Mouse (Mus musculus) E14TG2a.4 (cell line): ENCODE results near the gene Pp2d1.
A peak's percentile ranks its signal among the peaks of the same experiment; 100 is the strongest.
"Not testable (repeated sequence)": the region's sequence is repeated elsewhere in the genome, so short reads cannot be mapped to it uniquely, and the experiment has no call there.

ENCODE experiments used
- H3K27me3 ChIP-seq: 2 replicates; pipeline ENCODE4 v1.6.1; 2014; ENCODE audit warnings: low read length, control low read depth; ENCODE audit not compliant: insufficient read depth
- H3K36me3 ChIP-seq: 2 replicates; pipeline ENCODE4 v1.6.1; 2014; ENCODE audit warnings: low read length, control low read depth; ENCODE audit not compliant: insufficient read depth
- H3K4me1 ChIP-seq: replicated peaks from 2 replicates; pipeline ENCODE4 v1.6.1; 2014; ENCODE audit warnings: low read depth, low read length, control low read depth
- H3K4me3 ChIP-seq: replicated peaks from 2 replicates; pipeline ENCODE4 v1.5.1; 2014; ENCODE audit warnings: mild to moderate bottlenecking, low read length
- H3K9me3 ChIP-seq: 2 replicates; pipeline ENCODE4 v1.6.1; 2014; ENCODE audit warnings: low read length, control low read depth
- CTCF ChIP-seq: conservative IDR thresholded peaks from 2 replicates; pipeline ENCODE4 v1.5.1; 2014; ENCODE audit warnings: low read length
- NANOG ChIP-seq: IDR thresholded peaks from 2 replicates; pipeline ENCODE4 v1.6.1; 2014; ENCODE audit warnings: borderline replicate concordance, low read length, mixed read lengths
- POU5F1 ChIP-seq: IDR thresholded peaks from 2 replicates; pipeline ENCODE4 v1.6.1; 2014; ENCODE audit warnings: low read length, borderline replicate concordance

Pp2d1 gene

DNA sequence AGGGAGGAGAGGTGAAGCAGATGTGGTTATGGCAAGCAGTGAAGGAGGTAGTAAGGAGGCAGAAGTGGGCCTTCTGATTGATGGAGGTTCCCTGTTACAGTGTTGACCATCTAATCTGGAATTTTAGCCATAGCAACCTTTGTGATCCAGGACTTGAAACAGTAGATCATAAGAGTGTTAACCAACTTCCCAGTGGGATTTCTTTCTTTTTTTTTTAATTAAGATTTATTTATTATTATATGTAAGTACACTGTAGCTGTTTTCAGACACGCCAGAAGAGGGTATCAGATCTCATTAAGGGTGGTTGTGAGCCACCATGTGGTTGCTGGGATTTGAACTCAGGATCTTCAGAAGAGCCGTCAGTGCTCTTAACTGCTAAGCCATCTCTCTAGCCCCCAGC is at the start of gene Pp2d1:
Gene Pp2d1 (minus strand): TSS at position 101 of the 400 bp plus-strand sequence.
- H3K27me3 ChIP-seq, H3K36me3 ChIP-seq, H3K4me3 ChIP-seq, H3K9me3 ChIP-seq, H3K4me1 ChIP-seq: not testable (repeated sequence)

DNA sequence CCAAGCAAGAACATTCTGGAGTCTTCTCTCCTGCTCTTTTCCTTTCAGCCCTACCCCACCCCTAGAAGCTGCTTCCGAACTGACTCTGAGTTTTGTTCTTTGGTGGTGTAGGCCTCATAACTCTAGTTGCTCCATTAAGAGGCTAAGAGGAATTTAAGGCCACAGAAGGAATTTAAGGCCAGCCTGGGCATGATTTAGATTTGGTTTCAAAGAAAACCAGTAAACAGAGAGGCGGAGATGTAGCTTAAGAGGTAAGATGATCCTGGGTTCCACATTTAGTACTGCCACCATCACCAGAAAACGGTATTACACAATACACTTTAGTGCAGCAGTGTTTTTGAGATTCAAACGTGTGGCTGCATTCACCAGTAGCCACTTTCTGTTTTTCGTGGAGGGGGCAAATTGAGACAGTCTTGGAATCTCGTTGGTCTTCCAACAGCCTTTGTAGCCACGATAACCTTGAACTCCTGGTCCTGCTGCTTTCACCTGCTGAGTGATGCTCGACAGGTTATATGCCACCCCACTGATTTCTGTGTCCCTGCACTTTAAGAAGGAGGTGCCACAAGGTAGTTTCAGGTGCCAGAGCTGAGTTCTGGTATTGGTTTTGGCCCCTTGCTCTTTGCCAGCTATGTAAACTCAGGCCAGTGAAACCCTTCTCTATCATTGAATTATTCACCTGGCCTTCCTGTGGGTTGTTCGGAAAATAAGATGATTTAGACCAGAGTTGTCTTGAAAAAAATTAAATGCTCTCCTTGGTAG is 49.0 kb upstream of the Pp2d1 start:
- H3K27me3 ChIP-seq, result no peaks in the 10 kb centered on the region
- peaks cover 77% of the 10 kb centered on the region for H3K4me1 ChIP-seq
- no peaks in the 10 kb centered on the region for H3K9me3 ChIP-seq
- H3K36me3 ChIP-seq, result peaks cover 42% of the 10 kb centered on the region
- no peak for TF ChIP-seq NANOG
- peak overlapping the region; percentile 17; the same call in 1 of the 2 replicates for H3K4me3 ChIP-seq

DNA sequence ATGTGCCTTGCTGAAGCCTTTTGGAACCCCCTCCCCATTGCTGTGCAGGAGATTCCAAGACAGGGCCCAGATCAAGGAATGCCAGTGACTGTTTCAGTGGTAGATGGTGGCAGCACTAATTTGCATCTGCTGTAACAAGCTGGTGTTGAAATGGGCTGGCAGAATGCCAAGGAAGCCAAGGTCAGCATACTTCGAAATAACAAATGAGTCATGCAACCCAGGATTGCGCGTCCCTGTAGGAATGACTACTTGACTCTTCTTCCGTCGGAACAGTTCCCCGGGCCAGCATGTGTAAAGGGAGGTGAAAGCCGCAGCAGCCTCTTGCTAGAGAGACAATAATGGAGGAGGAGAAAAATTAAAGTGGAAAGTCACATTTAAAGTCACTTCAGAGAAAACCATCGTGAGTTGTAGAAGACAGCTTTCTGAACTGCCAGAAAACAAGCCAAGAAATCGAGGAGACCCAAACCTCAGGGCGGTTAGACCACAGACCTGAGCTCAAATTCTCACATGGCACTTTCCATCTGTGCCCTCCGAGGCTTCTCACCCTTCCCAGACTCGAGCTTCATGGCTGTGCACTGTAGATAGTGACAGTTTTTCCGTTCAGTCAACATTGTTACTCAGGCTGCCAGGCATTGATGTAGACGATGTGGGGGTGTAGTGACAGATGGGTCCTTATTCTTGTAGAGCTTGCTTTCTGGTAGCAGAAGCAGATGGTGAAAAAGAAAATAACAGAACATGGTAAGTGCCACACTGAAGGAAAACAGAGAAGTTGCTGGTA is 48.0 kb upstream of the Pp2d1 start:
- TF ChIP-seq NANOG (no peak), CTCF (no peak), POU5F1 (no peak)
- Histone ChIP-seq H3K27me3 (no peaks in the 10 kb centered on the region), H3K9me3 (no peaks in the 10 kb centered on the region), H3K4me1 (peaks cover 84% of the 10 kb centered on the region), H3K4me3 (peak overlapping the region; percentile 17; the same call in 1 of the 2 replicates), H3K36me3 (peaks cover 45% of the 10 kb centered on the region)

DNA sequence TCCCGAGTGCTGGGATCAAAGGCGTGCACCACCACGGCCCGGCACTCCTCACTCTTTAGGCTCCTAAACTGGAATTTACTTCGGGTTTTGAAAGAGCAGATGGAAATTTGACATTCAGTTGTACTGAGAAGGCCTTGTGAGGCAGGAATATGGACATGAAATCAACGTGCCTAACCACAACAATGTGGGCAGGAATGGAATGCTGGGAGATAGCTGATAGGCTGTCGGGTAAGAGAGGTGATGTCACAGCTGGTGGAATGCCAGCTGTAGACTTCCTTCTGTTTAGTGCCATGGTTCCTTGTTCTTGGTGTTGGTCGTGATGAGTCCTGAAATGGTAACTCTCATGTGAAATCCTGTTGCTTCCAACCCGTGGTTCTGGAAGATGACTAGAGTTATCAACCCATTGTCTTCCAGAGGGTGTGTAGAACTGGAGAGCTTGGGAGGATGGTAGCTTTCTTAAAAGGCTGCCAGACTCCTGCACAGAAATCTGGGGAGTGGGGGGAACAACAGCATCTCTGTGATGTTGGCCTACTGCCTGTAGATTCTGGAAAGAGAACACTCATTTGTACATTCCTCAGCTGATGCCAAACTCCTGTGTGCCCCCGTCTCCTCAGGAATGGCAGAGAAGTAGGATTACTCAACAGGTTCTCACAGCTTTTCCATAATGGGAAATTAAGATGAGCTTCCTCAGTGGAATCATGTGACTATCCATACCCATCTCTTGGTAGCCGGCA is 44.8 kb upstream of the Pp2d1 start:
- Histone ChIP-seq H3K27me3 (no peaks in the 10 kb centered on the region), H3K4me1 (peaks cover 82% of the 10 kb centered on the region), H3K36me3 (peaks cover 47% of the 10 kb centered on the region), H3K9me3 (no peaks in the 10 kb centered on the region), H3K4me3 (peak overlapping the region; percentile 39; the same call in 1 of the 2 replicates)
- TF ChIP-seq POU5F1 (no peak), NANOG (no peak), CTCF (no peak)

DNA sequence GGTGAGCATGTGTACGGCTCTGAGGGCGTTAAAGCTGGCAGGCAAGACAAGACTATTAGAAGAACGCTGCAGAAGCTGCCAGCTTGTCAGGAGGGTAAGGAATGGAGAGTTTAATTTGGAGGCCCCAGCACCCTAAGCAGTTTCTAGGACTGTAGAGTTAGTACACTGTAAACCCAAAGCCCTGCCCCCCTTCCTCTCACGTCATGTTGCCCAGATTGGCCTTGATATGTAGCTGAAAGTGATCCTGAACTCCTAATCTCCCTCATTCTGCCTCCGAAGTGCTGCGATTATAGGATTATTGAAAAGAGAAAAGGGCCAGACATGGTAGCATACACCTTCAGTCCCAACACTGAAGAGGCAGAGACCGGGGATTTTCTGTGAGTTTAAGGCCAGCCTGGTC is 43.6 kb upstream of the Pp2d1 start:
- TF ChIP-seq CTCF (no peak), POU5F1 (no peak), NANOG (no peak)
- Histone ChIP-seq H3K4me3 (peak overlapping the region; percentile 64), H3K9me3 (no peaks in the 10 kb centered on the region), H3K36me3 (peaks cover 40% of the 10 kb centered on the region), H3K27me3 (no peaks in the 10 kb centered on the region), H3K4me1 (peaks cover 84% of the 10 kb centered on the region)

DNA sequence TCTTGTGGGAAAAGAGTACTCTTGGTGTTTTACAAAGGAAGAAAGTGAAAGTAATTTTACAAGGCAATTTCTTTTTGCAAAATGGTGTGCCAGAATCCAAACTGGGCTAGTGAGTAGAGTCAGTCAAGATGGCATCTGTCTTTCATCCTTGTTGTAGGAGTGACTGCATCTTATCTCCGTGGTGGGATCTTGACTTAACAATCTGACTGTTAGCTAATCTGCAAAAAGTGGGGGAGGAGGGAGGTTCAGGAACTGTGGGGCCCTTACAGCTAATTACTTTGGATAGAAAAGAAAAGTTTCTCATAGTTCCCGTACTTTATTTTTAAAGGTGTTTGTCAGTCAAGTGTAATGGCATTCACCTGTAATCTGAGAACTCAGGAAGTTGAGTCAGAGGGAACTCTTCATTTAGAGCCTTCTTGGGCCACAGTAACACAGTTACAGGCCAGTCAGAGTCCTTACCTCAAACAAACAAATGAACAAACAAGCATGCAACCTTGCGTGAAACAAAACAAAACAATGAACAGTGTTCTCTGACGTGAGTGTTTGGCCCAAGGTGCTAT is 42.9 kb upstream of the Pp2d1 start:
- Histone ChIP-seq H3K4me1 (peaks cover 84% of the 10 kb centered on the region), H3K4me3 (peak overlapping the region; percentile 64)
- TF ChIP-seq CTCF, result no peak
- no peak for TF ChIP-seq NANOG
- no peak for TF ChIP-seq POU5F1

DNA sequence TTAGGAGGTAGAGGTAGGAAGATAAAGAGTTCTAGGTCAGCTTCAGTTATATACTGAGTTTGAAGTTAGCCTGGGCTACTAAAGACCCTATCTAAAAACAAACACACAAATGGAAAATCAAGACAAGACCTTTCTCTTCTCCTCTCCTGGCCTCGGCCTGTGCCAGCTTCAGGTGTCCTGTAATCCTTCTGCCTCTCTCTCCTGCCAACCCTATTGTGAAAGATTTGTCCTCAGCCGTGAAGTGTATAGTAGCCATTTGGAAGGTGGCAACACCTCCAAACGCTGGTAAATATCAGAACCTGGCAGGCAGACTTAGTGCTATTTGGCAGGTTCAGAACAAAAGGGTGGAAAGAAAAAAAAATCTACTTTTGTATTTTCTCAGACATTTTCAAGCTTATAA is 41.0 kb upstream of the Pp2d1 start:
- TF ChIP-seq POU5F1, result no peak
- Histone ChIP-seq H3K36me3 (peaks cover 32% of the 10 kb centered on the region), H3K27me3 (no peaks in the 10 kb centered on the region), H3K4me3 (no peak overlapping the region), H3K9me3 (no peaks in the 10 kb centered on the region), H3K4me1 (peaks cover 85% of the 10 kb centered on the region)

More for the DNA sequence above, 42.9 kb upstream of the Pp2d1 start:
- no peaks in the 10 kb centered on the region for H3K9me3 ChIP-seq
- H3K36me3 ChIP-seq, result peaks cover 34% of the 10 kb centered on the region
- H3K27me3 ChIP-seq, result no peaks in the 10 kb centered on the region

DNA sequence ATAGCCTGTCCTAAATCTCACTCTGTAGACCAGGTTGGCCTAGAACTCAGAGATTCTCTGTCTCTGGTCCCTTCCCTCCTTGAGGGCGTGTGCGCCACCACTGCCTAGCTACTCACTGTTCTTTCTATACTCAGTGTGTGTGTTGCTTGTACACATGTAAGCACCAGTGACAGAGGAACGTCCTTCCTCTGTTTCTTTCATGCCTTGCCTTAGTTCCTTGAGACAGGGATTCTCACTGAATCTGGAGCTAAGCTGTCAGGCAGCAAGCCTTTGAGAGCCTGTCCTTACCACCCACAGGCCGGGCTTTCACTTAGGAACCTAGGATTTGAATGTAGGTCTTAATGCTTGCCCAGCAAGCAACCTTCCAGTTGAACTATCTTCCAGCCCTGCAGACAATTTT is 40.4 kb upstream of the Pp2d1 start:
- TF ChIP-seq CTCF (no peak), POU5F1 (no peak), NANOG (no peak)
- H3K9me3 ChIP-seq, result no peaks in the 10 kb centered on the region
- H3K27me3 ChIP-seq, result no peaks in the 10 kb centered on the region
- no peak overlapping the region for H3K4me3 ChIP-seq
- peaks cover 87% of the 10 kb centered on the region for H3K4me1 ChIP-seq
- peaks cover 28% of the 10 kb centered on the region for H3K36me3 ChIP-seq
